Mouse (Mus musculus) CH12.LX (cell line): ENCODE measurements around the gene Ep400.

Source experiments
- CTCF ChIP-seq, 2 experiments: IDR thresholded peaks in 1 of 2; conservative IDR thresholded peaks in 1 of 2; 2 replicates each; pipeline ENCODE4 v1.5.1; 2011 to 2012; ENCODE audit warnings: low read depth in 2 of 2, low read length in 2 of 2, improper control_type of control experiment in 1 of 2, inconsistent platforms in 1 of 2, mild to moderate bottlenecking in 1 of 2, moderate library complexity in 1 of 2
- E2F4 ChIP-seq: IDR thresholded peaks from 2 replicates; pipeline ENCODE4 v1.6.1; 2011; ENCODE audit warnings: low read depth, low read length, improper control_type of control experiment; ENCODE audit not compliant: insufficient replicate concordance
- EP300 ChIP-seq: IDR thresholded peaks from 2 replicates; pipeline ENCODE4 v1.6.1; 2011; ENCODE audit warnings: low read length, improper control_type of control experiment
- MAX ChIP-seq: IDR thresholded peaks from 2 replicates; pipeline ENCODE4 v1.6.1; 2011; ENCODE audit warnings: low read length, improper control_type of control experiment
- MAZ ChIP-seq: IDR thresholded peaks from 2 replicates; pipeline ENCODE4 v1.6.1; 2012; ENCODE audit warnings: low read depth, mild to moderate bottlenecking, inconsistent platforms, low read length, improper control_type of control experiment, moderate library complexity
- NELFE ChIP-seq: IDR thresholded peaks from 2 replicates; pipeline ENCODE4 v1.6.1; 2011; ENCODE audit warnings: low read depth, low read length, improper control_type of control experiment
- NRF1 ChIP-seq: IDR thresholded peaks from 2 replicates; pipeline ENCODE4 v1.6.1; 2014; ENCODE audit warnings: low read depth, mild to moderate bottlenecking, inconsistent platforms, low read length, improper control_type of control experiment, moderate library complexity
- POLR2A ChIP-seq: IDR thresholded peaks from 2 replicates; pipeline ENCODE4 v1.6.1; 2011; ENCODE audit warnings: low read depth, mild to moderate bottlenecking, improper control_type of control experiment, low read length
- SMC3 ChIP-seq: IDR thresholded peaks from 2 replicates; pipeline ENCODE4 v1.6.1; 2011; ENCODE audit warnings: low read depth, low read length, improper control_type of control experiment
- UBTF ChIP-seq: IDR thresholded peaks from 2 replicates; pipeline ENCODE4 v1.6.1; 2012; ENCODE audit warnings: low read depth, mild to moderate bottlenecking, inconsistent platforms, low read length, improper control_type of control experiment, moderate library complexity
- USF1 ChIP-seq: IDR thresholded peaks from 2 replicates; pipeline ENCODE4 v1.6.1; 2014; ENCODE audit warnings: low read depth, mild to moderate bottlenecking, inconsistent platforms, low read length, improper control_type of control experiment
- ZC3H11A ChIP-seq: IDR thresholded peaks from 2 replicates; pipeline ENCODE4 v1.6.1; 2012; ENCODE audit warnings: low read depth, mild to moderate bottlenecking, inconsistent platforms, low read length, improper control_type of control experiment

DNA sequence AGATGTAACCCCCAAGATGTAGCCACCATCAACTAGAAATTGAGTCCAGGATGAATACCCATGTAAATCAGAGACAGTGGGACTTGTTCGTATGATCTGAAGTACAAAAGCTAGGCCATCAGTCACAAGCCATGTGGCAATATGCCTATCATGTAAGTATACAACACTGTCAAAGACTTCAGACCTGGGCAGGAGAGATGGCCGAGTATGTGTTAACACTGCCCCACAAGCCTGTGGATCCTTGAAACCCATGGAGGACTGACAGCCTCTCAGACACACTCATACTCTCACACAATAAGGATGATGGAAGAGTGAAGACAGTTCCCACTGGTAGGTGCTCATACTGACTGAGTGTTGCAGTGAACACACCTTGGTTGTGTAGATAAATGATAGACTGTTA, 5.6 kb upstream of the Ep400 start:
- no peak for TF ChIP-seq POLR2A
- TF ChIP-seq NRF1 = no peak
- no peak for TF ChIP-seq CTCF (conservative IDR thresholded peaks at IDR 0.05 in 1 of 2, IDR thresholded peaks at IDR 0.05 in 1 of 2; ENCODE audit: low read depth in 2 of 2, low read length in 2 of 2)
- no peak for TF ChIP-seq E2F4
- TF ChIP-seq UBTF = no peak
- no peak for TF ChIP-seq EP300
- no peak for TF ChIP-seq MAZ
- no peak for TF ChIP-seq ZC3H11A
- TF ChIP-seq USF1 = no peak
- TF ChIP-seq NELFE = no peak
- TF ChIP-seq MAX = no peak
- no peak for TF ChIP-seq SMC3
